Mouse (Mus musculus): ENCODE results near the gene Tmem204. TPM values are rescaled to one million over a fixed set of nuclear protein-coding genes. Genes with fewer than 3 reads are reported as not detected.

The Tmem204 gene
- polyA plus RNA-seq, 1 experiment from 2014 or later: 11.5 TPM

- Histone ChIP-seq H3K27ac (replicated peaks) (no peak overlapping the region), H3K9ac (replicated peaks) (no peak overlapping the region), H3K4me1 (peaks cover 7% of the 10 kb centered on the region), H3K4me3 (no peak overlapping the region), H3K27me3 (no peaks in the 10 kb centered on the region), H3K36me3 (no peaks in the 10 kb centered on the region), H3K4me2 (replicated peaks) (no peak overlapping the region), H3K9me3 (no peaks in the 10 kb centered on the region)
- 82% methylated on average over 14 of the region's 14 CpGs for WGBS
- no peak for ATAC-seq (replicated peaks)
These were observed 1.1 kb downstream of the Tmem204 start for GRCm38 (mm10) chr17:25082081-25082847.

GRCm38 (mm10) chr17:25080960-25081381, 2.4 kb downstream of the Tmem204 start:
- Histone ChIP-seq H3K27ac (replicated peaks) (peak overlapping the region; percentile 23; the same call in 1 of the 2 replicates), H3K36me3 (no peaks in the 10 kb centered on the region), H3K9ac (replicated peaks) (no peak overlapping the region), H3K4me2 (replicated peaks) (no peak overlapping the region), H3K27me3 (no peaks in the 10 kb centered on the region), H3K9me3 (no peaks in the 10 kb centered on the region), H3K4me3 (peak overlapping the region; percentile 15), H3K4me1 (peaks cover 7% of the 10 kb centered on the region)
- WGBS: 89% methylated on average over 11 of the region's 11 CpGs
- no peak for ATAC-seq (replicated peaks)

- Histone ChIP-seq H3K4me3 (peak overlapping the region; percentile 15), H3K27ac (replicated peaks) (0 out of 2 replicates have a peak overlapping the region, but pooled peaks have one; percentile 23), H3K4me1 (peaks cover 7% of the 10 kb centered on the region), H3K9ac (replicated peaks) (0 out of 2 replicates have a peak overlapping the region, but pooled peaks have one; percentile 10), H3K27me3 (no peaks in the 10 kb centered on the region), H3K36me3 (no peaks in the 10 kb centered on the region), H3K9me3 (no peaks in the 10 kb centered on the region), H3K4me2 (replicated peaks) (no peak overlapping the region)
- WGBS: 92% methylated on average over 13 of the region's 13 CpGs
- no peak for ATAC-seq (replicated peaks)
These were observed 3.2 kb downstream of the Tmem204 start for GRCm38 (mm10) chr17:25080210-25080609.

- no peak overlapping the region for H3K4me2 ChIP-seq (replicated peaks)
- WGBS: 59% methylated on average over 13 of the region's 13 CpGs
- no peak; the same call in 1 of the 2 replicates for ATAC-seq (replicated peaks)
- peak overlapping the region; percentile 70 for H3K27ac ChIP-seq (replicated peaks)
- H3K36me3 ChIP-seq: no peaks in the 10 kb centered on the region
- no peaks in the 10 kb centered on the region for H3K27me3 ChIP-seq
- peaks cover 7% of the 10 kb centered on the region for H3K4me1 ChIP-seq
- no peak overlapping the region for H3K4me3 ChIP-seq
- H3K9me3 ChIP-seq: no peaks in the 10 kb centered on the region
- 0 out of 2 replicates have a peak overlapping the region, but pooled peaks have one; percentile 7 for H3K9ac ChIP-seq (replicated peaks)
These were observed 5.5 kb downstream of the Tmem204 start for GRCm38 (mm10) chr17:25077771-25078372.

GRCm38 (mm10) chr17:25076906-25077305, 6.5 kb downstream of the Tmem204 start:
- 85% methylated on average over 4 of the region's 4 CpGs for WGBS
- peaks cover 4% of the 10 kb centered on the region; the same call in 1 of the 2 replicates for H3K36me3 ChIP-seq
- H3K4me3 ChIP-seq: no peak overlapping the region
- ATAC-seq (replicated peaks): no peak
- peaks cover 7% of the 10 kb centered on the region for H3K4me1 ChIP-seq
- peak overlapping the region; percentile 70; the same call in 1 of the 2 replicates for H3K27ac ChIP-seq (replicated peaks)
- H3K4me2 ChIP-seq (replicated peaks): no peak overlapping the region
- no peaks in the 10 kb centered on the region for H3K9me3 ChIP-seq
- H3K27me3 ChIP-seq: no peaks in the 10 kb centered on the region
- no peak overlapping the region for H3K9ac ChIP-seq (replicated peaks)

GRCm38 (mm10) chr17:25068690-25069089, 14.7 kb downstream of the Tmem204 start:
- H3K27me3 ChIP-seq: no peaks in the 10 kb centered on the region
- no peaks in the 10 kb centered on the region for H3K9me3 ChIP-seq
- 69% methylated on average over 2 of the region's 2 CpGs for WGBS
- no peaks in the 10 kb centered on the region for H3K4me1 ChIP-seq
- H3K9ac ChIP-seq (replicated peaks): no peak overlapping the region
- H3K4me3 ChIP-seq: no peak overlapping the region
- peaks cover 4% of the 10 kb centered on the region; the same call in 1 of the 2 replicates for H3K36me3 ChIP-seq
- H3K27ac ChIP-seq (replicated peaks): no peak overlapping the region
- ATAC-seq (replicated peaks): no peak
- no peak overlapping the region for H3K4me2 ChIP-seq (replicated peaks)

- H3K4me3 ChIP-seq: no peak overlapping the region
- H3K4me2 ChIP-seq (replicated peaks): no peak overlapping the region
- ATAC-seq (replicated peaks): no peak
- 79% methylated on average over 8 of the region's 8 CpGs for WGBS
- no peaks in the 10 kb centered on the region for H3K9me3 ChIP-seq
- H3K4me1 ChIP-seq: no peaks in the 10 kb centered on the region
- no peak overlapping the region for H3K9ac ChIP-seq (replicated peaks)
- H3K36me3 ChIP-seq: peaks cover 1% of the 10 kb centered on the region; the same call in 1 of the 2 replicates
- H3K27ac ChIP-seq (replicated peaks): no peak overlapping the region
- H3K27me3 ChIP-seq: no peaks in the 10 kb centered on the region
These were observed 15.9 kb downstream of the Tmem204 start for GRCm38 (mm10) chr17:25067442-25067851.

- no peak for ATAC-seq (replicated peaks)
- Histone ChIP-seq H3K4me1 (no peaks in the 10 kb centered on the region), H3K9ac (replicated peaks) (no peak overlapping the region), H3K4me3 (no peak overlapping the region), H3K27me3 (no peaks in the 10 kb centered on the region), H3K4me2 (replicated peaks) (no peak overlapping the region), H3K27ac (replicated peaks) (no peak overlapping the region), H3K36me3 (peaks cover 5% of the 10 kb centered on the region; the same call in 1 of the 2 replicates), H3K9me3 (no peaks in the 10 kb centered on the region)
- 93% methylated on average over 7 of the region's 7 CpGs for WGBS
These were observed 16.8 kb downstream of the Tmem204 start for GRCm38 (mm10) chr17:25066595-25066994.

- ATAC-seq (replicated peaks): no peak
- Histone ChIP-seq H3K27ac (replicated peaks) (no peak overlapping the region), H3K4me1 (no peaks in the 10 kb centered on the region), H3K4me3 (no peak overlapping the region), H3K4me2 (replicated peaks) (no peak overlapping the region), H3K27me3 (no peaks in the 10 kb centered on the region), H3K36me3 (peaks cover 5% of the 10 kb centered on the region; the same call in 1 of the 2 replicates), H3K9ac (replicated peaks) (no peak overlapping the region), H3K9me3 (no peaks in the 10 kb centered on the region)
- 89% methylated on average over 3 of the region's 3 CpGs for WGBS
These were observed 18.2 kb downstream of the Tmem204 start for GRCm38 (mm10) chr17:25065189-25065588.

GRCm38 (mm10) chr17:25064351-25064750, 19.0 kb downstream of the Tmem204 start:
- Histone ChIP-seq H3K4me2 (replicated peaks) (no peak overlapping the region), H3K4me3 (no peak overlapping the region), H3K9ac (replicated peaks) (no peak overlapping the region), H3K4me1 (no peaks in the 10 kb centered on the region), H3K27me3 (no peaks in the 10 kb centered on the region), H3K36me3 (peaks cover 10% of the 10 kb centered on the region; the same call in 1 of the 2 replicates), H3K27ac (replicated peaks) (no peak overlapping the region), H3K9me3 (no peaks in the 10 kb centered on the region)
- WGBS: 81% methylated on average over 9 of the region's 9 CpGs
- ATAC-seq (replicated peaks): no peak

- Histone ChIP-seq H3K9ac (replicated peaks) (no peak overlapping the region), H3K4me3 (no peak overlapping the region), H3K4me2 (replicated peaks) (no peak overlapping the region), H3K4me1 (no peaks in the 10 kb centered on the region), H3K27me3 (no peaks in the 10 kb centered on the region), H3K27ac (replicated peaks) (no peak overlapping the region), H3K36me3 (peaks cover 10% of the 10 kb centered on the region; the same call in 1 of the 2 replicates), H3K9me3 (no peaks in the 10 kb centered on the region)
- no peak for ATAC-seq (replicated peaks)
- WGBS: 84% methylated on average over 12 of the region's 12 CpGs
These were observed 19.5 kb downstream of the Tmem204 start for GRCm38 (mm10) chr17:25063872-25064271.

GRCm38 (mm10) chr17:25063261-25063660, 20.1 kb downstream of the Tmem204 start:
- 77% methylated on average over 4 of the region's 4 CpGs for WGBS

More at GRCm38 (mm10) chr17:25063261-25063660, 20.1 kb downstream of the Tmem204 start:
- H3K4me2 ChIP-seq (replicated peaks): no peak overlapping the region
- no peak overlapping the region for H3K4me3 ChIP-seq
- peaks cover 10% of the 10 kb centered on the region; the same call in 1 of the 2 replicates for H3K36me3 ChIP-seq
- H3K27ac ChIP-seq (replicated peaks): no peak overlapping the region
- no peak for ATAC-seq (replicated peaks)
- no peaks in the 10 kb centered on the region for H3K27me3 ChIP-seq
- no peaks in the 10 kb centered on the region for H3K4me1 ChIP-seq
- H3K9me3 ChIP-seq: no peaks in the 10 kb centered on the region
- no peak overlapping the region for H3K9ac ChIP-seq (replicated peaks)
